Mouse (Mus musculus): ENCODE measurements around the gene Man1c1.
A peak's percentile ranks its signal among the peaks of the same experiment; 100 is the strongest.

The Man1c1 gene

DNA sequence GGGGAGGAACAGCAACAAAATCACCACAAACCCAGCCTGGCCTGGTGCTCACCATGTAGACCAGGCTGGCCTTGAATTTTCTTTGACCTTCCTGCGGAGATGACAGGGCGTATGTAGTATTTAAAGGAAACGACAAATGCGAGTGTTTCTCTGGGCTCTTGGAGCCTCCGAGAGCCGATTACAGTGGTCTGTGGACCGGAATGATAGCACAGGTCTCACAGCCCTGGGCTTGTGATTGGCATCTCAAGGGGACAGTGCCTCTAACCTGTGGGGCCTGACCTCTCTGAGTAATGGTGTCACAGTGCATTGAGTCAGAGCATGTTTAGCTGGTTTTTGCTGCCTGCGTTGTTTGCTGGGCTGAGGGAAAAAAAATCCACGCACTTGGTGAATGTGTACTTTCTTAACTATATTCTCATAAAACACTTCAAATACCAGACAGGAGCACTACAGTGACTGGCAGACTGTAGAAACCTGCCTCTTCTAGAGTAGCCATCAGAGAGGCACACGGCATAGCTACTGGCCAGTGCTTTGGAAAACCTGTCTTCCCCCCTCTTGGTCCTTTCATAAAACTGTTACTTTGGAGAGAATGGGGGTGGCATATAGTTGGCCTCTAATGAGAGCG lies 189.7 kb downstream of the Man1c1 start:
- Histone ChIP-seq H3K36me3 (ENCODE audit: control insufficient read depth, insufficient read depth, low read length, poor library complexity, severe bottlenecking) (no peaks in the 10 kb centered on the region), H3K27me3 (ENCODE audit: control insufficient read depth, insufficient read depth, low read length, poor library complexity, severe bottlenecking) (no peaks in the 10 kb centered on the region)
- no peak for DNase-seq (ENCODE audit: low read depth, low spot score)

DNA sequence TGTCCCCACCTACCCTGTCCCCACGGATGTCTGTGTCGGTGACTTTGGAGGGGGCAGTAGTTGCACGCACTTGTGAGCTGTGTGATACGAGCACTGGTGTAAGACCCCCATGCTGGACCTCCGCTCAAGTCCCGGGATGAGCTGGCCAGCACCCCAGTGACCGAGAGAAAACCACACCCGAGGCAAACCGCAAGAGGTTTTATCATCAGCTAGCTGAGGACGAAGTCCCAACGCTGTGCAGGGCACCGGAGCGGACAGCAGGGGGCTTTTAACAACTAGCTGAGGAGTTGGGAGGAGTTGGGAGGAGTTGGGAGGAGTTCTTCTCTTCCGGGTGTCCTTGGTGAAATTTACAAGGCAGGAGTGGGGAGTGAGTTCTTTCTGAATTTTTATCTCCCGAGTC lies 191.3 kb downstream of the Man1c1 start:
- Histone ChIP-seq H3K36me3 (ENCODE audit: control insufficient read depth, insufficient read depth, low read length, poor library complexity, severe bottlenecking) (no peaks in the 10 kb centered on the region), H3K27me3 (ENCODE audit: control insufficient read depth, insufficient read depth, low read length, poor library complexity, severe bottlenecking) (no peaks in the 10 kb centered on the region)
- DNase-seq (ENCODE audit: low read depth, low spot score), result peak; percentile 41

DNA sequence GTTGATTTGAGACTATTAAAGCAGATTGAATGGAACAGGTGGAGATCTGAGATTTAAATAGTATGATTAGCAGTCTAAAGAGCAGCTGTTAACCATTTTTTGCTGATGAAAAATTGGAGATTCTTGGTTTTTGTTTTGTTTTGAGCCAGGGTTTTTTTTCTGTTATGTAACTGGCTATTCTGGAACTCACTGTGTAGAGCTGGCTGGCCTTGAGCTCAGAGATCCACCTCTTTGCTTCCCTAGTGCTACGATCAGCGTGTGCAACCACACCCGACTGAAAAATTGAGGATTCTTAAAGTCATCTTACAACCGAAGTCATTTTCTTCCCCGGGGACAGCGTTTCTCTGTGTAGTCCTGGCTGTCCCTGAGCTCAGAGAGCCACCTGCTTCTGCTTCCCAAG lies 192.4 kb downstream of the Man1c1 start:
- DNase-seq (ENCODE audit: low read depth, low spot score), result no peak
- no peaks in the 10 kb centered on the region for H3K36me3 ChIP-seq (ENCODE audit: control insufficient read depth, insufficient read depth, low read length, poor library complexity, severe bottlenecking)

More for the DNA sequence above, 192.4 kb downstream of the Man1c1 start:
- H3K27me3 ChIP-seq (ENCODE audit: control insufficient read depth, insufficient read depth, low read length, poor library complexity, severe bottlenecking), result no peaks in the 10 kb centered on the region
